Mouse (Mus musculus): ENCODE data around the gene Knstrn.

Gene Knstrn

DNA sequence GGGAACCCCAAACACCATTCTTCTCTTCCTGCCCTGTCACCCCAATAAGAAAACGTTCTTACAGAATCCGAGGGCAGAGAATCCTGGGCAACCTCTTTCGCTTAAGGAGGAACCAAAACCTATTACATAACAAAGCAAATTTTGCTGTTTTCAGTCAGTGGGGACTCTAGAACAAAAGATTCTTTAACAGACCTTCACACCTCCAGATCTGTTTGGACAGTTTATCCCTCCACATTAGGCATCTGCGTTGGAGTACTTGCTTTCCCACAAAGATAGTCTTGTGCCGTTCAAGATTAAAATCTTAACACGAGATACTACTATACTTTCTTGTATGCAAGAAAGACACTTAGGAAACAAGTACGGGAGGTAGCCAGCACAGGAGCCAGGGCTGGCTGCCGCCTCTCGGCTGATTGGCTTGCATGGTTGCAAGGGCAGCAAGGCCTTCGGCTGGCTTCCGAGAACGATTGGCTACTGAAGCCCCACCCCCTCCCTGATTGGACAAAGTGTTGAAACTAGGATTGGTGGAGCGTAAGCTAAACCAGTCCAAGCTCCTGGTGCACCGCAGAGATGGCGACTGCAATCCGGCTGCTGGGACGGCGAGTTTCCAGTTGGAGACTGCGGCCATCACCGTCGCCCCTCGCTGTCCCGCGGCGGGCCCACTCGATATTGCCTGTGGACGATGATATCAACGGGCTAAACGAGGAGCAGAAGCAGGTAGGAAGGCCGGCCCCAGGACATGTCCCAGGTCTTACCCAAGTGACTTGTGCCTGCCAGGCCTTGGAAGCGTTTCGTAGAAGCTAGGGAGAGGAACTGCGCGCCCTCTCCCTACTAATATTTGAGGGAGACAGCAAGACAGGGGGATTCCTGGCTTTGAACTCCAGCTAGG lies 47.9 kb downstream of the Knstrn start, which contains the start of gene Ivd:
Gene Ivd (plus strand): TSS at position 501 of the 886 bp plus-strand sequence.
- in situ Hi-C loops (cut with MboI, MseI): no loop called here

DNA sequence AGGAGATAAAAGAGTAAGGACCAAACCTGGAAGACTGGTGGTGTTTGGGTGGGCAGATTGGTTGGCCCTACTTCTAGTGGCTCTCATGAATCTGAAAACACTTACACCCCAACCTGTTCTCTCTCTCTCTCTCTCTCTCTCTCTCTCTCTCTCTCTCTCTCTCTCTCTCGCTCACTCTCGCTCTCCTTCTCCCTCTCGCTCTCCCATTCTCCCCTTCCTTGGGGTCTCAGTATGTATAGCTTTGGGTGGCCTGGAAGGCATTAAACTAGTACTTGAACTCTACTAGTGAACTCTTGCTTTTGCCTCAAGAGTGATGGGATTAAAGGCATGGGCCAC lies 48.5 kb downstream of the Knstrn start:
- in situ Hi-C loops (cut with MboI, MseI): no loop called here

DNA sequence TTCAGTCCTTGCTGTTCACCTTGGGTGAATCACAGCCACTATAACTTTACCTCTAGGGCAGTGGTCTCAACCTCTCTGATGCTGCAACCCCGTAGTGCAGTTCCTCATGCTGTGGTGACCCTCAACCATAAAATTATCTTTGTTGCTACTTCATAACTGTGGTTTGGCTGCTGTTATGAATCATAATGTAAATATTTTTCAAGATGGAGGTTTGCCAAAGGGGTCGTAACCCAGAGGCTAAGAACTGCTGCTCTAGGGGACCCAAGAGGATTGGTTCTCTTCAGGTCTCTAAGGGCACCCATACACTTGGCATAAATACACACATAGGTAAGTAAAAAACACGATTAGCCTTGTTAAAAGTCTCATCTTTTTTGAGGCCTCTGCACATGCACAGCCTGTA lies 56.8 kb downstream of the Knstrn start:
- in situ Hi-C loops (cut with MboI, MseI): no loop called here

DNA sequence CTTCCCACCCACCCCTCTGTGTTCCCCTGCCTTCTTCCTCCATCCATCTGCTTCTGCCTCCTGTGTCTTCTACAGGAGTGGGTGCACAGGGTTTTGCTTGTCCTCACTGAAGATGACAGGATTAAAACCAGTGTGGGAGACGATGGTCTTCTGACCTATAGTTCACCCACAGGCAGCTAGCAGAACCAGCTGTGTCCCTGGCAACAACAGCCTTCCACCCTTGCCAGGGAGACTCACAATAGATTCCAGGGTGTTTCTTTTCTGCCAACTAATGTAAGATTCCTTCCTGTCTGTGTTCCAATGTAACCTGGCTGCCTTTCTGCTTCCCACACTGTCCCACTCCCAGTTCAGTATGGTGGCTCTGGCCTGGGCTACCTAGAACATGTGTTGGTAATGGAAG lies 57.2 kb downstream of the Knstrn start:
- in situ Hi-C loops (cut with MboI, MseI): no loop called here

DNA sequence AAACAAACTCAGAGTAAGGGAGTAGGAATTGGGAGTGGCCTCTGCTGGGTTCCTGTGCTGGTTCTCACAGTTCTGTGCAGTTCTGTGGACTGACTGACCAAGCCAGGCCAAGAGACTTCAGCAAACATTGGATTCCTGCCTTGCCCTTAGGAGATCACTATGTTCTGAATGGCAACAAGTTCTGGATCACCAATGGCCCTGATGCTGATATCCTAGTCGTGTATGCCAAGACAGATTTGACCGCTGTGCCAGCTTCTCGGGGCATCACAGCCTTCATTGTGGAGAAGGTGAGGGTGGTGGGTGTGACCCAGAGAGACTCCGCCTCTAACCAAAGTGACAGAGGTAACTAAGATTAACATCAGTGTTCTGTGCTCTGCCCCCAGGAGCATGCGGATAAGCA lies 59.2 kb downstream of the Knstrn start:
- in situ Hi-C loops (cut with MboI, MseI): no loop called here

DNA sequence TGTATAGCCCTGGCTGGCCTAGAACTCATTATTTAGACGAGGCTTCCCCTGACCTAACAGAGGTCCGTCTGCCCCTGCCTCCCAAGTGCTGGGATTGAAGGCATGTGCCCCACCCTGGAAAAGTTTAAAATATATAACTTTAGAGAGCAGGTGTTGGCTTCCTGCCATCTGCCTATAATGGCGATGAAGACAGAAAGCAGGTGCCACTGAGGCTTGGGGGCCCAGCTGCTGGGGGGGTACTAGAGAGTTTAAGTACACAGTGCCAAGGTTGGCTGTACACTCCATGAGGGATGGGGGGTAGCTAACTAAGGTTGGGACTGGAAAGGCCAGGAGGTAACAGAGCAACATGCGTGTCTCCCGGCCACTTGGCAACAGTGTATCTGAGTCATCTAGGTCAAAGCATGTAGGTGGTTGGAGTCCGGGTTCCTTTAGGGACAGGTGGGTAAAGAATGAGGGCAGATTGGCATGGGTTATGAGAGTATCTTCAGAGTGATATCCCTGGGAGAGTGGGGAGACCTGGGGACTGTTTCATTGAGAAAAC lies 60.2 kb downstream of the Knstrn start:
- in situ Hi-C loops (cut with MboI, MseI): no loop called here

DNA sequence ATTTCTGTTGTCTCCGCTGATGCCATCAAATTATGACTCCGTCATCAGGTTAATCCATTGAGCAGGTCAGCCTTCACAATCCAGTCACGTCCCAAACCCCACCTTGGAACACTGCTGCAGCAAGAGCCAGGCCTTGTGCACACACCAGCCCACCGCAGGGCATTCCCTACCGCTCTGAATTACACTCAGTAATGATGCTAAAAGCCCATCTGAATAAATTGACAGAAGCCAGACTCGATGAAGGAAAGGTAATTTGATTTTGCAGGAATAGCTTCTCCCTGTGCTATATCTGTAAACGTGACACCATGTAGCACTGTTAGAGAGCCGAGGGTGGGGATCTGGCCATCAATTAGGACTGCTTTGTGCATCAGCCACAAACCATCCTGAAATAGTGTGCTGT lies 61.5 kb downstream of the Knstrn start:
- in situ Hi-C loops (cut with MboI, MseI): loop anchor here (5.0 to 25.0 kb wide), 3 partner anchors 108 to 1463 kb away; no protein-coding TSS in a partner anchor

DNA sequence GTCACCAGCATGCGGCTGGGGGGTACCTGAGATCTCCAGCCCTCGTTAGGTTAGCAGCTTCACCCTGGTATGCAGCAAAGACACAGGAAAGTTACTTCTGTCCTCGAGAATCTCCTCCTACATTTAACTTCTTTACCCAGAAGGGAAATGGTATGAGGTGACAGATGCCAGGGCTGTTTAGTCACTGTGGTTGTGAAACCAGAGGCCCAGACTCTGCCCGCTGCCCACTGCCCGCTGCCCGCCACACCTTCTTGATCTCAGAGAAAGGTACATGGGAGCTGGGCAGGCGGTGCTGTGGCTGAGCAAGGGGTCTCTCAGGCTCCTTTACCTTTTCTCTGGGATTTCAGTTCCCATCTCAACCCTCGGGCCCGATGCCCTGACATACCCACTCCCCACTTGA lies 62.6 kb downstream of the Knstrn start:
- in situ Hi-C loops (cut with MboI, MseI): loop anchor here (5.0 to 25.0 kb wide), 3 partner anchors 109 to 1464 kb away; no protein-coding TSS in a partner anchor

DNA sequence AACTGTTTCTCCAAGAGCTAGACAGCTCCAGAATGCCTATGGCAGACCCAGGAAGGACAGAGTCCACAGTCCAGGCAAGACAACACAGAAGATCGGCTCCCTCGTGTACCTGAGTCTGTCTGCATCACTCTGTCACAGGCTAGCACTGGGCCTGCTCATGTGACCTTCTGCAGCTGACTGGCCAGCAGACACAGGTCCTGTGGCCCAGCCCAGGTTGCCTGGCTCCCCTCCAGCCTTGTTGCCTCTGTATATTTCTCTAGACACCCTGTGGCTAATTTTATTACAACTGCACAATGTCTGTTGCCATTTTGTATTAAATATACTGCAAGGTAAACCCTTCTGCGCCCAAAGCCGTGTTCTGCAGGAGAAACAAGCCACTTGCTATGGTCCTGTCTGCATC lies 67.2 kb downstream of the Knstrn start:
- in situ Hi-C loops (cut with MboI, MseI): loop anchor here (25.0 kb wide), 1 partner anchor 1469 kb away; no protein-coding TSS in a partner anchor

DNA sequence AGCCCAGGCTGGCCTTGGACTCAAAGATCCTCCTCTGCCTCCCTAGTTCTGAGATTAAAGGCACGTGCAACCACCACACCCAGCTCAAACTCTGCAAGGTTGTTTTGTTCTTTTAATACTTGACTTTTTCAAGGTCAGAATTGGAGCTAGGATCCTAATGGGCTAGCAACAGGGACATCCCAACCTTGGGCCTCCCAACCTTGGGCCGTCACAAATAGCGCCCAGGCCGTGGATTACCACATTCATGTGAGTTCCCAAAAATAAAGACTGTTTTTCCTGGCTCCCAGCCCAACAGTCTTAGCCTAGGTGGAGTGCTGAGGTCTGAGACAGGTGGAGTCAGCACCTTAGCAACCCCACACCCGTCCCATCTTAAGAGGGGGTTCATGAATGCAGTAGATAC lies 68.2 kb downstream of the Knstrn start:
- in situ Hi-C loops (cut with MboI, MseI): loop anchor here (25.0 kb wide), 1 partner anchor 1470 kb away; no protein-coding TSS in a partner anchor

DNA sequence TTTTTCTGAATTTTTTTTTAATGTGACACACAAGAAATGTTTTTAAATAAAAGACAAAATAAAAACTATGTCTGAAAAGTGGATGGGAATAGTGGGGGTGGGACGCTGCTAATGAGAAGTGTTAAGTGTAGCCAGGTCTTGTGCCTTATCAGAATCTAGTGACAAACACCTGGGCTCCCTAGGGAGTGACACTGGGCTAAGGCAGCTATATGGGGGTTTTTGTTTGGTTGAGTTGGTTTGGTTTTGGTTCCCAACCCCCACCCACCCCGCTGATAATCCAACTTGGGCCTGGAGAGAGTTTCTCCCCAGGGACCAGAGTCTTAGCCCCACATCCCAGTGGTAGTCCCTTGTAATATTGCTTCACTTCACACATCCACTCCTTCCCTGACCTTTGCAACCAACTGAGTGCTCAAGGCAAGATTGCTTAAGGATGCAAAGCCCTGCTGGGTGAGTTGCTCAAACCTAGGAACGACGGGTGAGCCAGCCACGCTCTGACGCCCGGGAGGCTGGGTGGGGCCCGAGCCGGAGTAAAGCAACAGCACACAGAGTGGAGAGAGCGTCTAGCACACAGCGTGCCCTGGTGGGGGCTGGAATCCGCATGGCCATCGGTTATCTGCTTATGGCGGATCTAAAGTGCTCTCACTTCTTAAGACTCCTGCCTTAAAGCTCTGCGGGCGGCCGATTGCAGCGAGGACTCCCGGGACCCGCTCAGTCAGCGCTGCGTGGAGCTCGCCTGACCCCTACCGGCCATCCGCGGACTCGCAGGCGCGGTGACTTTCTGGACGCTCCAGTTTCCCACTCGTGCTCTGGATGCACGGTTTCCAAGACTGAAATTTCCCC lies 69.3 kb downstream of the Knstrn start:
- in situ Hi-C loops (cut with MboI, MseI): loop anchor here (25.0 kb wide), 1 partner anchor 1471 kb away; no protein-coding TSS in a partner anchor

DNA sequence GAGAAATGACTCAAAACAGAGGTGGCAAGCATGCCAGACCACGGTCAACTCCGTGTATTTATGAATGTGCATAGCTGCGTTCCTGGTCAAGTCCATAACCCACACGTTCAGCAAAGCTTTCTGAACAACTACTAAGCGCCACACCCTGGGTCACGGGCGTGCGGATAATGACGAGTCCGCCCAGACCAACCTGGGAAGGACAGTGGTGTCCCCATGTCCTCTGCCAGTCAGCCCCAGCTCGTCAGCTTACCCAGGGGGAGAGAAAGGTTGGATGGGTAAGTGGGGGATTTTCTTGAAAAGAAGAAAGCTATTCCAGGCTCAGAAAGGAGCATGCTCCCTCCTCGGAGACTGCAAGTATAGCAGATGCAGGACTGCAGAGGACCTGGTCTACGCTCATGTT lies 73.6 kb downstream of the Knstrn start:
- in situ Hi-C loops (cut with MboI, MseI): loop anchor here (25.0 kb wide), 1 partner anchor 1475 kb away; no protein-coding TSS in a partner anchor

DNA sequence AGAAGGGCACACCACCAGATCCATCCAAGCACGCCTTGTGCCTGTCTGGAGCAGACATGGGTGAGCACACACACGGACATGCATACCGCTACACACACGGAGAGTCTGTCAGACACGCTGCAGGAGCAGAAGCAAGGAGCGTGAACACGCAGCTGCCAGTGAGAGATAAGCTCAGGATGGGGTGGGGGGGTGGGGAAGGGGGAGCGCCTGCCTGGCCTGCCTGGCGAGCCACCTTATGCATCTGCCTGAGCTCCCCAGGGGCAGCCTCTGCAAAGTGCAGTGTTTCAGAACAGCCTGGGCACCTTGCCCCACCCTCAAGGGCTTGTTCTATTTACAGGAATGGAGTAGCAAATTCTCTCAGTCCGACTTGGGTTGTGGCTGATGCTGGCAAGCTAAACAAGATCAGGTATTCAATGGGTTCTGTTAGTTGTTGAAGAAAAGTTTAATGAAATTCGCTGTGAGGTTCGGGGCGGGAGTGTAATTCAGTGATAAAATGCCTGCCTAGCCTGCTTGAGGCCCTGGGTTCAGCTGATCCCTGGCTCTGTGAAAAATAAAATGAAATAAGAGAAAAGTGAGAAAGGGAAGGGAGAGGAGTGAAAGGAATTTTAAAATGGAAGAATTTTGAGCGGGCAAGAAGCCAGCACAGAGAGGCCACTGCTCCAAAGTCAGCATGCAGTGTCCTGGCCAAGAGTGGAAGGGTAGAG lies 74.2 kb downstream of the Knstrn start:
- in situ Hi-C loops (cut with MboI, MseI): loop anchor here (25.0 kb wide), 1 partner anchor 1476 kb away; no protein-coding TSS in a partner anchor

DNA sequence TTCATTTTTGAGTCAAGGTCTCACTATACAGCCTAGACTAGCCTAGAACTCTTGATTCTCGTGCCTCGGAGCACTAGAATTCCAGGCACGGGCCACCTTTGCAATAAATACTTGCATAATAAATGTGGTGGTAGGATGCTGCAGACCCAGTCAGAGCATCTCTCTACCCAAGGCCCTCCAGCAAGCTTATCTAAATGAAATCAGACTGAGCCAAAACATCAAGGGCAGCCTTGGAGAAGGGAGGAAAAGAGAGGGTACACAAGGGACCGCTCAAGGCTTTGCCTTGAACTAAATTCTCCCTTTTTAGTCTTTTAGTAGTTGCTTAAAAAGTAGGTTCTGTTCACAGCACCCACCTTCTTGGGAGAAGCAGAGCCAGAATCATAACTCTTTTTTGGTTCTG lies 77.4 kb downstream of the Knstrn start:
- in situ Hi-C loops (cut with MboI, MseI): loop anchor here (25.0 kb wide), 1 partner anchor 1479 kb away; no protein-coding TSS in a partner anchor

DNA sequence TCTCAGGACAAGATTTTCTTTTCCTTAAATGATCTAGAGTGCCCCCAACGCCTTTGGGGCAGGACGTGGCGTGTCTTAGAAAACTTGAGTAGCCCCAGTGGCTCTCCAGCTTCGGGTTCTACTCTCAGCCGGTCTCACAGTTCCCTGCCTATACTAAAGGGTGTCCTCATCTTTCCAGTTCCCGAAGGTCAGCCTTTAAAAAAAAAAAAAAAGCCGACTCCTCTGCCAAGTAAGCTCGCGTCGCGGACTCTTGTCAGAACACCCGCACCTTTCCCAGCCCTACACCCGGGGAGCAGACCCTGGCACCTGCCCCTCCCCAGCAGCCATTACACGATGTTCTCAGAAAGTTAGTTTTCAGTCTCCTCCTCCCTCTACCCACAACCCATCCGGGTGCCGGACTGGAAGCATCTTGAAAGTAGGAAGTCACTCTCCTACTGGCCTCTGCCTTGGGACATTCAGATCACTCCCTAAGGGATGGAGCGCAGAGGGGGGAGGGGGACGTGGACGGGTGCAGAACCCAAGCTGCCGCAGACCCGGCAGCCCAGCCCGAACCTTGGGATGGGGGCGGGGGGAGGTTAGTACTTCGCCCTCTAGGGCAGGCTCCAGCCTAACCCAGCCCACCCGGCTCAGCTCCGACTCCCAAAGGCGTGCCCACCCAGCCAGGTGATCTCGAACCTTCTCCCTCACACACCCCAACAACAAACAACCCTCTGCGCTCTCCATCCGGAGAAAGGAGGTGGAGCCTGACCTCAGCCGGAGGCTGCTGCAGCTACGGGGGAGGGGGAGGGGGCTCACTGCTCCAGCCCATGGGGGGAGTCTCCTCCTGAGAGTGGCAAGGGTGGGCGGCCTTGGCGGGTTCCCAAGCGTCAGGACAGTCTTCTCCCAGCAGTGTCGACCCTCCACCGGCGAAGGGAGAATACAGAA lies 82.4 kb downstream of the Knstrn start:
- in situ Hi-C loops (cut with MboI, MseI): loop anchor here (5.0 to 25.0 kb wide), 3 partner anchors 81 to 1484 kb away; no protein-coding TSS in a partner anchor

DNA sequence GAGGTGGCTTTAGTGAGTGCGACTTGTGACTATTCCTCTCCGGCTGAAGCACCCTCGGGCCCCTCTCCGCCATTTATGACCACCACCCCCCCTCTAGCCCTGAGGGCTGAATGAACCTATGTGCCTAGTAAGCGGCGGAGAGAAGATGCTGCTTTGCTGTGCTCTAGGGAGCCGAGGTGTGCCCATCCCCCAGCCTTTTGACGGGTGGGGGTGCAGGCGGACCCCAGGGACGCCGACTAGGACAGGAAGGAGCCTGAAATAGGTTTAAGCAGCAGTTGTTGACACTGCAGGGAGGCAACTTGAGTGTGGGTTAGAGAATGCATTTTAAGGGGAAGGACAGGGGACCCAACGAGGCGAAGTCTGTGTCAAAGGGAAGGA lies 83.1 kb downstream of the Knstrn start:
- in situ Hi-C loops (cut with MboI, MseI): loop anchor here (5.0 to 25.0 kb wide), 3 partner anchors 80 to 1485 kb away; no protein-coding TSS in a partner anchor

DNA sequence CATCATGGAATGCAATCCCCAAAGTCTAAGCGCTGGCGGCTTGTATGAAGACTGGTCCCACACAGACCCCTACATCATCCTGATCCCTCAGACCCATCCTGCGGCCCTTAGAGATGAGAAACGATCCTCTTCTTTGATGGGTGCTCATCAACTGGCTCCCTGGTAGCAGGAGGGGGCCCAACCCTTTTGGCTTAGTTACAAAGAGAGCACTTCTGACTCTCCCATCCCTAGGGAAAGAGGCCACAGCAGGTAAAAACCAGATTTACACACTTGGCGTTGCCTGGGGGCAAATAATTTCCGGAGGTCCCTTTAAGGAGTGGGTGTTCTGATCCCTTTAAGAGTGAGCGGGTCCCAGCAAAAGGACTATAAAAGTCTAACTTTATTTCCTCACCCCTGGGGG lies 83.6 kb downstream of the Knstrn start:
- in situ Hi-C loops (cut with MboI, MseI): loop anchor here (5.0 to 25.0 kb wide), 3 partner anchors 80 to 1485 kb away; no protein-coding TSS in a partner anchor

DNA sequence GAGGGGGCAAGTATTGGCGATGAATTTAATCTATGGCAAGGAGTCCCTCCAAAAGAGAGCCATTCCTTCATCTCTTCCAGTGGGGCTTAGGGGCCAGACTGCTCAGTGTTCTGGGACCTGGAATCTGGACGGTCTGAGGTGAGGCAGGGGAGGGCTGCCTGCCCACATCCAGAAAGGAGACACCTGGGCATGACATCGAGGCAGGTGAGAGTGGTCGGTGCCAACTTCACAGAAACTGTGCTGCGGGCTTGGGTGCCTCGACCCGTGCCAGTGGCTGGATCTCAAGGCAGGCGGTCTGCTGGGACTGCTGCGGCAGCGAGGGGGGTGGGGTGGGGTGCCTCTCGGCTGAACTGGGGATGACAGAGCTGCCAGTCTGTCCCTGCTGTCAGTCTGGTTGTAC lies 84.0 kb downstream of the Knstrn start:
- in situ Hi-C loops (cut with MboI, MseI): loop anchor here (5.0 to 25.0 kb wide), 3 partner anchors 79 to 1486 kb away; no protein-coding TSS in a partner anchor

DNA sequence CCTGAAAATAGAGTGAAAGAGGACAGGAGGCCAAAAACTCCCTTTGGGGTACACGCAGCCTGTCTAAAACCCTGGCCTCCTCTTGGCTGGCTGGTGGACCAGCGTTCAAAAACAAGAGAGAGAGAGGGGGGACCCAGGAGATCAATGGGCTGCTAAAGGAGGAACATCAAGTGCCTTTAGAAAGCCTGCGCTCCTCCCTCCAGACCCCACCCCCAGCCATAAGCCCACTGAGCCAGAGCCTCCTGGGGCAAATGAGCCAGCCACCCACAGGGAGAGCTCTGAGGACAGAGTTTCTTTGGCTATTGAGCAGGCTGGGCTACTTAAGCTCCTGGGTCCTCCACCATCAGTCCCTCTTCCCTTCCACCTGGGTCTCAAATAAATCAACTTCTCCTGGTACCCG lies 85.0 kb downstream of the Knstrn start:
- in situ Hi-C loops (cut with MboI, MseI): loop anchor here (5.0 to 25.0 kb wide), 3 partner anchors 79 to 1486 kb away; no protein-coding TSS in a partner anchor

DNA sequence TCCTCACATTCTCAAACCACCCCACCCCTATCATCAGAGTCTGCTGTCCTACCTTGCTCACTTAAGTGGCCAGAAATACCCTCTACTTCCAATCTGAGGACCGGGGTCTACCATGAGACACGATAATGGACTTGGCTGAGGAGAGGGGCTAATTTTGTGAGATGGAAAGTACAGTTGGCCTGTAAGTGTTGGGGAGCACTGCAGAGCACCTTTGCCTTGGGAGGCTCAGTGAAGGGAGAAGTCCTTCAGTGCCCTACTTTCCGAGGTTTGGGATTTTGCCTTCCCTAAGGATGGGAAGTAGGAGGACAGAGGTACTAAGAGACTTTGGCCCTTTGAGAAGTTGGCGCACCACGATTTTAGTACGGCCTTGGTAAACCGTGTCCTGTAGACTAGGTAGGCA lies 85.5 kb downstream of the Knstrn start:
- in situ Hi-C loops (cut with MboI, MseI): loop anchor here (5.0 to 25.0 kb wide), 3 partner anchors 78 to 1487 kb away; no protein-coding TSS in a partner anchor
